Mouse (Mus musculus): ENCODE measurements around the gene Polr2e.

Polr2e gene

GRCm38 (mm10) chr10:80016511-80016910, 23.1 kb downstream of the Polr2e start, which contains the start of gene Arhgap45:
TSS of gene Arhgap45 (plus strand) at chr10:80016653.
- DNase-seq (ENCODE audit: low spot score) = no peak

GRCm38 (mm10) chr10:80015583-80015982, 24.0 kb downstream of the Polr2e start:
- DNase-seq (ENCODE audit: low spot score) = no peak

- no peak for DNase-seq (ENCODE audit: low spot score)
Observed at GRCm38 (mm10) chr10:80014484-80015290, 24.9 kb downstream of the Polr2e start.

- no peak for DNase-seq (ENCODE audit: low spot score)
Observed at GRCm38 (mm10) chr10:80013609-80014008, 26.0 kb downstream of the Polr2e start.

- no peak for DNase-seq (ENCODE audit: low spot score)
Observed at GRCm38 (mm10) chr10:80011740-80012139, 27.9 kb downstream of the Polr2e start.

- no peak for DNase-seq (ENCODE audit: low spot score)
Observed at GRCm38 (mm10) chr10:80004233-80004705, 35.3 kb downstream of the Polr2e start.

- no peak for DNase-seq (ENCODE audit: low spot score)
Observed at GRCm38 (mm10) chr10:80003374-80004232, 36.0 kb downstream of the Polr2e start.

GRCm38 (mm10) chr10:80002829-80003228, 36.8 kb downstream of the Polr2e start:
- no peak for DNase-seq (ENCODE audit: low spot score)

- DNase-seq (ENCODE audit: low spot score) = no peak
Observed at GRCm38 (mm10) chr10:80001945-80002344, 37.6 kb downstream of the Polr2e start.

- DNase-seq (ENCODE audit: low spot score) = no peak
Observed at GRCm38 (mm10) chr10:79997819-79998218, 41.8 kb downstream of the Polr2e start.

GRCm38 (mm10) chr10:79997034-79997760, 42.4 kb downstream of the Polr2e start:
- DNase-seq (ENCODE audit: low spot score) = no peak

GRCm38 (mm10) chr10:79996272-79997033, 43.1 kb downstream of the Polr2e start, which contains the start of gene Abca7:
TSS of gene Abca7 (plus strand) at chr10:79996494.
- peak; percentile 93 for DNase-seq (ENCODE audit: low spot score)

- DNase-seq (ENCODE audit: low spot score) = no peak
Observed at GRCm38 (mm10) chr10:79995636-79996035, 44.0 kb downstream of the Polr2e start.

GRCm38 (mm10) chr10:79994397-79995115, 45.0 kb downstream of the Polr2e start:
- no peak for DNase-seq (ENCODE audit: low spot score)

GRCm38 (mm10) chr10:79991548-79991947, 48.0 kb downstream of the Polr2e start:
- DNase-seq (ENCODE audit: low spot score) = no peak

GRCm38 (mm10) chr10:79991099-79991498, 48.5 kb downstream of the Polr2e start:
- no peak for DNase-seq (ENCODE audit: low spot score)

- DNase-seq (ENCODE audit: low spot score) = no peak
Observed at GRCm38 (mm10) chr10:79989870-79990269, 49.7 kb downstream of the Polr2e start.

- no peak for DNase-seq (ENCODE audit: low spot score)
Observed at GRCm38 (mm10) chr10:79989272-79989786, 50.3 kb downstream of the Polr2e start.

GRCm38 (mm10) chr10:79988506-79989271, 50.9 kb downstream of the Polr2e start, which contains the start of gene Cnn2:
TSS of gene Cnn2 (plus strand) at chr10:79988584.
- no peak for DNase-seq (ENCODE audit: low spot score)
